Mouse (Mus musculus): Measurements from ENCODE around the gene Rtn1.

DNA sequence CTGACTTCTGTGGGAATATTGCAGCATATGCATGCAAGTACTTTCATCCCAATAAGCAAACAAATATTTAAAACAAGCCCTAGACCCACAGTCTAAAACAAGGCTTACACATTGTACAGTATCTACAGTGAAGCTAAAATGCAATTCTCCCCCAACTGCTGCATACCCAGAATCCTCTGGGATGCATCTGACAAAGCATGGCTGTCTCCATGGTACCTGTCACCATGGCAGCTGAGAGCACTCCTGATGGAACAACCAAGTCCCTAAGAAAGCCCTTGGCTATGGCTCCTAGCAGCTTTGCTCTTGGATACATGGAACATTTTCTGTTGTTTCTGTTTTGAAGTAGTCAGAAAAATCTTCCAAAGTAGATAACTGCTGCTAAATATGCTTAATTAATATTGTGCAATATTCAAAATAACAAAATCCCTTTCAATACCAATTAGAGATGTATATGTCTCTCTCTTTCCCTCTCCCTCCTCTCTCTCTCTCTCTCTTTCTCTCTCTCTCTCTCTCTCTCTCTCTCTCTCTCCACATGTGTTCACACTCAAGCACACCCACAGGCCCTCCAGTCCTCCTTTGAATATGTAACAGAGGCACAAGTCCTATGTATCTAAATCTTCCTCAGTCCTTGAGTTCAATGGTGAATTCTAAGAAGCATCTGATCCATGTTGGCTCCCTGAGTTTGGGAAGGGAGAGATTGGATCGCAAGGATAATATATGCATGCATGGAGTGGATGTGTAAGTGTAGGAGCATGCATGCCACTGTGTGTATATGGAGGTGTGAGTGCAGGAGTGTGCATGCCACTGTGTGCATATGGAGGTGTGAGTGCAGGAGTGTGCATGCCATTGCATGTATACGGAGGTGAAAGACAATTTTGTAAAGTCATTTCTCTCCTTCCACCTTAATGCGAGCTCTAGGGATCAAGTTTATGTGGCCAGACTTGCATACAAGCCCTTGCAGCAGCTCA is 143.3 kb downstream of the Rtn1 start:
- TF ChIP-seq POLR2A (IDR thresholded peaks at IDR 0.05; ENCODE audit: low read depth, low read length) (no peak), CTCF (IDR thresholded peaks at IDR 0.05; ENCODE audit: extremely low read depth, insufficient read length, insufficient replicate concordance, low read depth, low read length) (no peak)

Data from small intestine, adult 2 months (tissue).